Mouse (Mus musculus) liver, postnatal 0 days (tissue): ENCODE measurements around the gene Slc22a2.
A peak's percentile ranks its signal among the peaks of the same experiment; 100 is the strongest.

Experiments
- CTCF ChIP-seq: sonication (generic); IDR thresholded peaks from 2 replicates; pipeline ENCODE4 v1.5.1; 2016; ENCODE audit warnings: antibody characterized with exemption, low read depth
- EP300 ChIP-seq: IDR thresholded peaks from 2 replicates; pipeline ENCODE4 v1.6.1; 2016; ENCODE audit warnings: antibody characterized with exemption, low read depth, mild to moderate bottlenecking

DNA sequence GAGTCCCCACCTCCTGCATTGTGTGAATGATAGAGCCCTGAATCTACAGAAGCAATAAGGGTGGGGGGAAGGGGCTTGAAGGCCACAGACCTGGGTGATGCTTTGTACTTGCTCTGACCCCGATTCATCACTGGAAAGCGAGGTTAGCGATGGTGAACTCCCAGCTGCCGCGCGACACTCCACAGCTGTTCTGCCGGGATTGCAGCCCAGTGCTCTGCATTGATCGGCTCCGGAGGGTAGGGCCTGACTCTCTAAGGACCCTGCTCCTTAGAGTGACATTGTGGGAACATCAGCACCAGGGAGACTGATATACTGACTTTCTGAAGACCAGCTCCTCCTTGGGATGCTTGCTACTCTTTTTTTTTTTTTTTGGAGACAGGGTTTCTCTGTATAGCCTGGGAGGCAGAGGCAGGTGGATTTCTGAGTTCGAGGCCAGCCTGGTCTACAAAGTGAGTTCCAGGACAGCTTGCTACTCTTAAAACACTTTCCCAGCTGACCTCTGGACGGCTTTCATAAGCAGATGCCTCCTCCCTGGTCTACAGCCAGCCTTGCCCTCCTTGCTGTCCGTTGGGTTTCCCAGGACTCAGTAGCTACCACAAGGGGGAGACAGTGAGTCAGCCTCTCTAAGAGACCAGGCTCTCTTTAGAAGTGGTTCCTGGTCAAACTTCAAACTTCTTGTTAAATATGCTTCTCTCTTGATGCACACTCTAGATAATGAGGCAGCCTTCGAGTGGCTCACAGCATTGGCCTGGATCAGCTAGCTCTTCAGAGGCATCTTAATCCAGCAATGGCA is 49.4 kb upstream of the Slc22a2 start:
- TF ChIP-seq CTCF (peak; percentile 93), EP300 (no peak)
